Mouse (Mus musculus) heart, postnatal 0 days (tissue): ENCODE results near the gene Xab2. TPM values are rescaled to one million over a fixed set of nuclear protein-coding genes. Genes with fewer than 3 reads are reported as not detected.
"Not testable (repeated sequence)": the region's sequence is repeated elsewhere in the genome, so short reads cannot be mapped to it uniquely, and the experiment has no call there.

Experiments used
- ATAC-seq: fragments of 200-750 bp; cut with Nextera tagmentation; 2 replicates; pipeline ENCODE4 v1.8.0; 2017; ENCODE audit warnings: low read depth, moderate number of reproducible peaks, moderate library complexity; ENCODE audit not compliant: insufficient read depth
- DNase-seq: peaks from one replicate; pipeline ENCODE4 v3.0.0-alpha.2; 2016; ENCODE audit warnings: low spot score
- H3K27ac ChIP-seq: fragments of 300-500 bp; sonication (generic); 2 replicates; pipeline ENCODE4 v1.5.1; 2014; ENCODE audit warnings: low read depth, mild to moderate bottlenecking
- H3K27me3 ChIP-seq: fragments of 300-500 bp; sonication (generic); 2 replicates; pipeline ENCODE4 v1.6.1; 2014; ENCODE audit warnings: low read length, mixed read lengths; ENCODE audit not compliant: control insufficient read depth, insufficient read depth
- H3K36me3 ChIP-seq: fragments of 300-500 bp; sonication (generic); replicated peaks from 2 replicates; pipeline ENCODE4 v1.6.1; 2014; ENCODE audit warnings: low read length, mixed read lengths; ENCODE audit not compliant: control insufficient read depth, insufficient read depth
- H3K4me1 ChIP-seq: fragments of 300-500 bp; sonication (generic); 2 replicates; pipeline ENCODE4 v1.6.1; 2014; ENCODE audit warnings: antibody characterized with exemption; ENCODE audit not compliant: control insufficient read depth, insufficient read depth
- H3K4me2 ChIP-seq: fragments of 300-500 bp; sonication (generic); 2 replicates; pipeline ENCODE4 v1.6.1; 2014; ENCODE audit warnings: low read depth, mild to moderate bottlenecking, low read length, moderate library complexity
- H3K4me3 ChIP-seq: fragments of 300-500 bp; sonication (generic); 2 replicates; pipeline ENCODE4 v1.5.1; 2014; ENCODE audit warnings: low read depth, low read length
- H3K9ac ChIP-seq: fragments of 300-500 bp; sonication (generic); replicated peaks from 2 replicates; pipeline ENCODE4 v1.6.1; 2014; ENCODE audit warnings: low read depth, low read length, mixed read lengths
- H3K9me3 ChIP-seq: fragments of 300-500 bp; sonication (generic); replicated peaks from 2 replicates; pipeline ENCODE4 v1.6.1; 2016; ENCODE audit warnings: low read length; ENCODE audit not compliant: control insufficient read depth
- CTCF ChIP-seq: IDR thresholded peaks from 2 replicates; pipeline ENCODE4 v1.5.1; 2016; ENCODE audit warnings: antibody characterized with exemption, control low read depth, low read depth
- EP300 ChIP-seq: IDR thresholded peaks from 2 replicates; pipeline ENCODE4 v1.6.1; 2016; ENCODE audit warnings: antibody characterized with exemption, low read depth
- WGBS: fragments of 180-500 bp; shearing (Covaris S2); extraction: QIAGEN DNeasy Blood & Tissue Kit; methylation state at CpG from one replicate; pipeline ENCODE4 v1.1.7; 2014; 5-methylcytosine and 5-hydroxymethylcytosine counted together
- polyA plus RNA-seq: library from polyadenylated mRNA; unstranded; fragments of >200 nt; fragmentation: Nextera tagmentation; extraction: Ambion mirVana; gene quantifications from 2 replicates; pipeline ENCODE4 v1.2.1, GENCODE M21; 2015
- total RNA-seq: library from RNA; depleted of rRNA; stranded (reverse); fragments of >200 nt; gene quantifications from 2 replicates; pipeline ENCODE4 v1.2.3, GENCODE M21; 2014; ENCODE audit warnings: low replicate concordance

Xab2 gene
- total and polyA plus RNA-seq, 2 experiments from 2014 or later = 20.0 to 27.0 TPM

- Histone ChIP-seq H3K27ac (no peak overlapping the region), H3K9me3 (no peaks in the 10 kb centered on the region), H3K4me3 (peak overlapping the region; percentile 71), H3K4me1 (peaks cover 5% of the 10 kb centered on the region; the same call in 1 of the 2 replicates), H3K27me3 (peaks cover 18% of the 10 kb centered on the region; the same call in 1 of the 2 replicates), H3K9ac (peak overlapping the region; percentile 53), H3K36me3 (no peaks in the 10 kb centered on the region), H3K4me2 (peak overlapping the region; percentile 100)
- DNase-seq (peak; percentile 13), ATAC-seq (peak; percentile 66; the same call in 1 of the 2 replicates)
- WGBS = under 1% methylated on average over 77 of the region's 77 CpGs
- no peak for TF ChIP-seq CTCF
- no peak for TF ChIP-seq EP300
Observed at GRCm38 (mm10) chr8:3587391-3588257, 33.5 kb downstream of the Xab2 start.

GRCm38 (mm10) chr8:3586993-3587390 is 34.1 kb downstream of the Xab2 start, which contains the start of gene Camsap3:
TSS of gene Camsap3 (plus strand) at chr8:3587293.
- ATAC-seq = no peak
- Histone ChIP-seq H3K4me2 (peak within 1 kb of the TSS; percentile 100), H3K4me3 (peak within 1 kb of the TSS; percentile 71), H3K27ac (no peak within 1 kb of the TSS), H3K9me3 (no peaks in the 10 kb centered on the region), H3K4me1 (peaks cover 5% of the 10 kb centered on the region; the same call in 1 of the 2 replicates), H3K36me3 (no peaks in the 10 kb centered on the region), H3K27me3 (peaks cover 18% of the 10 kb centered on the region; the same call in 1 of the 2 replicates), H3K9ac (peak within 1 kb of the TSS; percentile 53)
- TF ChIP-seq EP300 (no peak), CTCF (no peak)
- 8% methylated on average over 7 of the region's 7 CpGs for WGBS
- DNase-seq = no peak

DNA sequence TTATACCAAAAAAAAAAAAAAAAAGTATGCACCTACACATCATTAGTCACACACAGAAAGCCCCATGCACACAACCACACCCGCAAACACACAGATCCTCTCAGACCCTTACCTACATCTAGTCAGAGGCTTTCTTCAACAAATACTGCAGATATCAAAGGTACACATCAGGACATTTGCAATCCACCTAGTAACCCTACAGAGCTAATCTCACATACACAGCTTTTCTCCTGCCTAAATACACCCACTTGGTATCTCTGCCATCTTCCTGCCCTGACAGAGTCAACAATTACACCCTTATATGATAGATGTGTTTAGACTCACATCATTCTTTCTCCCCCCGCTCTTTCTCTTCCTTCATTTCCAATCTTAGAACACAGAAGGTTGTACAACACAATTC is 34.7 kb downstream of the Xab2 start:
- Histone ChIP-seq H3K27ac (no peak overlapping the region), H3K9me3 (no peaks in the 10 kb centered on the region), H3K27me3 (peaks cover 18% of the 10 kb centered on the region; the same call in 1 of the 2 replicates), H3K9ac (no peak overlapping the region), H3K4me3 (no peak overlapping the region), H3K4me1 (peaks cover 5% of the 10 kb centered on the region; the same call in 1 of the 2 replicates), H3K4me2 (no peak overlapping the region), H3K36me3 (no peaks in the 10 kb centered on the region)
- DNase-seq (no peak), ATAC-seq (no peak)
- WGBS = 93% methylated on average over 2 of the region's 2 CpGs
- TF ChIP-seq CTCF (no peak), EP300 (no peak)

- not testable (repeated sequence) for H3K36me3 ChIP-seq, H3K4me2 ChIP-seq, DNase-seq, H3K9me3 ChIP-seq, H3K4me3 ChIP-seq, H3K4me1 ChIP-seq, H3K27ac ChIP-seq, H3K27me3 ChIP-seq, H3K9ac ChIP-seq, ATAC-seq
- 85% methylated on average over 1 of the region's 3 CpGs for WGBS
Observed at GRCm38 (mm10) chr8:3581961-3582360, 39.2 kb downstream of the Xab2 start.

DNA sequence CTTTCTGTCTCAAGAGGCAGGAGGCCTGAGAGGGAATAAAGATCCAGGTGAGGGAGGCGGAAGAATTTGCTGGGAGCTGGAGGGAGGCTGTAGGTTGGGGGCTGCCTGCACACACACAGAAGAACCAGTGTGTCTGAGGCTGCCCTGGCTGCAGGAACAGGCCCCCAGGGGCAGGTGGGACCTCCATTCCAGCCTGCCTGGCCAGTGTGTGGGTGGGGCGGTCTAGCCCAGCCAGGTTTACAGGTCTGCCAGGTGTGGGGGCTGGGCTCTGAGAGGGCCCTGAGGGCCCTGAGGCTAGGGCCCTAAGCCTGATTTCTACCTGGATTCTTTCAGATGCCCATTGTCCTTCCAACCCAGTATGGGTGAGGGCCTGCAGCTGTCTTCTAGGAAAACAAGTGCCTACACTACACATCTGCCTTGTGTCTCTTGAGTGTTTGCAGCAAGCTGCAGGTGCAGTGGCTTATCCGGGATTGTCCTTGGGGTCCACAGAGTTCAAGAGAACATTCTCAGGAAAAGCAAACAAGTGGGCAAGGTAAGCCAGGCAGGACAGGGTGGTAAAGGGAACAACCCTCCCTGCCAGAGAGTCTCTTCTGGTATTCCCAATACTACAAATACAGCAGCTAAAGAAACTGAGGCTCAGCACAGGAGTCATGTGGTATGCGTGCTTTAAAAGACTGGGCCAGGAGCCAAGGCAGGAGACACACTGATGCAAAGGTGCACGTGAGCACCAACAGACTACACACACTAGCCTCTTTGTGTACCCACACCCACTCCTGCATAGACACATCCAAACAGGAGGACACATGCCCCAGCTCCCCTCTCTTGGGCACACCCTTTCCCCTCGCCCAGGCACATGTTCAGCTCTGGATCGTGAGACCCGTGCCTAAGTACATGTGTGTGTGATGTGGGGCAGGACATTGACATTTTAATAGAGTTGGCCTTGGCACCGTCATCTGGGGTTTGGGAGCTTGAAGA is 41.4 kb downstream of the Xab2 start:
- Histone ChIP-seq H3K27me3 (no peaks in the 10 kb centered on the region), H3K9me3 (no peaks in the 10 kb centered on the region), H3K27ac (no peak overlapping the region), H3K4me1 (no peaks in the 10 kb centered on the region), H3K4me2 (no peak overlapping the region), H3K4me3 (no peak overlapping the region), H3K36me3 (no peaks in the 10 kb centered on the region), H3K9ac (no peak overlapping the region)
- TF ChIP-seq EP300 = no peak
- TF ChIP-seq CTCF = no peak
- DNase-seq (no peak), ATAC-seq (no peak)
- WGBS = 76% methylated on average over 9 of the region's 9 CpGs
